Mouse (Mus musculus) forebrain, embryonic 10.5 days (tissue): ENCODE data around the gene Ddn. TPM values are rescaled to one million over a fixed set of nuclear protein-coding genes. Genes with fewer than 3 reads are reported as not detected.

Source experiments
- DNase-seq: peaks from one replicate; pipeline ENCODE4 v3.0.0-alpha.2; 2017; ENCODE audit warnings: low spot score; ENCODE audit errors: extremely low spot score
- H3K27ac ChIP-seq: fragments of 300-500 bp; sonication (generic); 2 replicates; pipeline ENCODE4 v1.5.1; 2016; ENCODE audit warnings: mild to moderate bottlenecking
- H3K27me3 ChIP-seq: fragments of 300-500 bp; sonication (generic); 2 replicates; pipeline ENCODE4 v1.6.1; 2016; ENCODE audit warnings: mild to moderate bottlenecking; ENCODE audit not compliant: poor library complexity, severe bottlenecking
- H3K36me3 ChIP-seq: fragments of 300-500 bp; sonication (generic); replicated peaks from 2 replicates; pipeline ENCODE4 v1.6.1; 2016; ENCODE audit warnings: mild to moderate bottlenecking, moderate library complexity
- H3K4me1 ChIP-seq: fragments of 300-500 bp; sonication (generic); 2 replicates; pipeline ENCODE4 v1.6.1; 2016
- H3K4me3 ChIP-seq: fragments of 300-500 bp; sonication (generic); 2 replicates; pipeline ENCODE4 v1.5.1; 2016; ENCODE audit warnings: mild to moderate bottlenecking, moderate library complexity
- H3K9me3 ChIP-seq: fragments of 300-500 bp; sonication (generic); 2 replicates; pipeline ENCODE4 v1.6.1; 2016; ENCODE audit warnings: mild to moderate bottlenecking, moderate library complexity
- WGBS: fragments of 180-500 bp; shearing (Covaris S2); methylation state at CpG from one replicate; pipeline ENCODE4 v1.1.7; 2016; 5-methylcytosine and 5-hydroxymethylcytosine counted together
- polyA plus RNA-seq: library from polyadenylated mRNA; unstranded; fragments of >200 nt; fragmentation: Nextera tagmentation; extraction: Ambion mirVana; gene quantifications from 2 replicates; pipeline ENCODE4 v1.2.1, GENCODE M21; 2016

Ddn gene
- polyA plus RNA-seq, 1 experiment from 2014 or later, result 0.10 TPM

GRCm38 (mm10) chr15:98789661-98790535 is 19.4 kb downstream of the Ddn start, which contains the start of gene Wnt1:
TSS of gene Wnt1 (plus strand) at chr15:98789857.
- 2% methylated on average over 51 of the region's 51 CpGs for WGBS
- Histone ChIP-seq H3K36me3 (no peaks in the 10 kb centered on the region), H3K4me1 (peaks cover 46% of the 10 kb centered on the region), H3K27me3 (peaks cover 100% of the 10 kb centered on the region), H3K9me3 (no peaks in the 10 kb centered on the region; the same call in 1 of the 2 replicates), H3K27ac (0 out of 2 replicates have a peak within 1 kb of the TSS, but pooled peaks have one; percentile 30), H3K4me3 (peak within 1 kb of the TSS; percentile 31)
- DNase-seq, result peak; percentile 67

GRCm38 (mm10) chr15:98788972-98789660 is 20.2 kb downstream of the Ddn start:
- H3K36me3 ChIP-seq, result no peaks in the 10 kb centered on the region
- H3K9me3 ChIP-seq, result no peaks in the 10 kb centered on the region; the same call in 1 of the 2 replicates
- H3K27me3 ChIP-seq, result peaks cover 100% of the 10 kb centered on the region
- DNase-seq, result no peak
- H3K4me1 ChIP-seq, result peaks cover 42% of the 10 kb centered on the region
- 12% methylated on average over 24 of the region's 24 CpGs for WGBS
- H3K4me3 ChIP-seq, result peak overlapping the region; percentile 31
- H3K27ac ChIP-seq, result 0 out of 2 replicates have a peak overlapping the region, but pooled peaks have one; percentile 30

GRCm38 (mm10) chr15:98787930-98788329 is 21.4 kb downstream of the Ddn start:
- 44% methylated on average over 4 of the region's 4 CpGs for WGBS
- peaks cover 35% of the 10 kb centered on the region for H3K4me1 ChIP-seq
- H3K27me3 ChIP-seq, result peaks cover 98% of the 10 kb centered on the region
- no peaks in the 10 kb centered on the region for H3K36me3 ChIP-seq
- no peaks in the 10 kb centered on the region; the same call in 1 of the 2 replicates for H3K9me3 ChIP-seq
- H3K27ac ChIP-seq, result no peak overlapping the region
- no peak for DNase-seq
- no peak overlapping the region for H3K4me3 ChIP-seq

- Histone ChIP-seq H3K27ac (no peak overlapping the region), H3K4me1 (peaks cover 14% of the 10 kb centered on the region), H3K27me3 (peaks cover 98% of the 10 kb centered on the region), H3K36me3 (no peaks in the 10 kb centered on the region), H3K4me3 (no peak overlapping the region), H3K9me3 (no peaks in the 10 kb centered on the region; the same call in 1 of the 2 replicates)
- DNase-seq, result no peak
- WGBS, result 43% methylated on average over 7 of the region's 7 CpGs
Observed at GRCm38 (mm10) chr15:98785744-98786143, 23.5 kb downstream of the Ddn start.

GRCm38 (mm10) chr15:98781166-98781565 is 28.1 kb downstream of the Ddn start:
- Histone ChIP-seq H3K36me3 (no peaks in the 10 kb centered on the region), H3K27ac (no peak overlapping the region), H3K9me3 (no peaks in the 10 kb centered on the region; the same call in 1 of the 2 replicates), H3K4me1 (peaks cover 37% of the 10 kb centered on the region), H3K4me3 (no peak overlapping the region), H3K27me3 (peaks cover 98% of the 10 kb centered on the region)
- DNase-seq, result no peak
- WGBS, result 29% methylated on average over 6 of the region's 6 CpGs

GRCm38 (mm10) chr15:98780573-98780972 is 28.7 kb downstream of the Ddn start:
- no peak overlapping the region for H3K27ac ChIP-seq
- no peaks in the 10 kb centered on the region for H3K36me3 ChIP-seq
- H3K9me3 ChIP-seq, result no peaks in the 10 kb centered on the region; the same call in 1 of the 2 replicates
- peaks cover 43% of the 10 kb centered on the region for H3K4me1 ChIP-seq
- peak; percentile 39 for DNase-seq
- H3K4me3 ChIP-seq, result no peak overlapping the region; the same call in 1 of the 2 replicates
- WGBS, result 0% methylated on average over 13 of the region's 13 CpGs
- peaks cover 98% of the 10 kb centered on the region for H3K27me3 ChIP-seq

- WGBS, result under 1% methylated on average over 8 of the region's 8 CpGs
- DNase-seq, result no peak
Observed at GRCm38 (mm10) chr15:98780075-98780474, 29.2 kb downstream of the Ddn start.

GRCm38 (mm10) chr15:98778806-98779205 is 30.5 kb downstream of the Ddn start:
- Histone ChIP-seq H3K4me3 (no peak overlapping the region), H3K27me3 (peaks cover 98% of the 10 kb centered on the region), H3K27ac (no peak overlapping the region), H3K36me3 (no peaks in the 10 kb centered on the region), H3K9me3 (no peaks in the 10 kb centered on the region), H3K4me1 (peaks cover 50% of the 10 kb centered on the region)
- 2% methylated on average over 11 of the region's 11 CpGs for WGBS
- no peak for DNase-seq

More at GRCm38 (mm10) chr15:98780075-98780474, 29.2 kb downstream of the Ddn start:
- Histone ChIP-seq H3K36me3 (no peaks in the 10 kb centered on the region), H3K4me1 (peaks cover 45% of the 10 kb centered on the region), H3K4me3 (no peak overlapping the region), H3K27ac (no peak overlapping the region), H3K27me3 (peaks cover 98% of the 10 kb centered on the region), H3K9me3 (no peaks in the 10 kb centered on the region)

GRCm38 (mm10) chr15:98778191-98778770 is 31.0 kb downstream of the Ddn start:
- H3K27ac ChIP-seq, result no peak overlapping the region
- peak overlapping the region; percentile 30 for H3K4me3 ChIP-seq
- no peaks in the 10 kb centered on the region for H3K36me3 ChIP-seq
- peaks cover 100% of the 10 kb centered on the region for H3K27me3 ChIP-seq
- peaks cover 51% of the 10 kb centered on the region for H3K4me1 ChIP-seq
- under 1% methylated on average over 25 of the region's 25 CpGs for WGBS
- H3K9me3 ChIP-seq, result no peaks in the 10 kb centered on the region
- peak; percentile 41 for DNase-seq

- Histone ChIP-seq H3K27me3 (peaks cover 100% of the 10 kb centered on the region), H3K36me3 (no peaks in the 10 kb centered on the region), H3K4me3 (peak within 1 kb of the TSS; percentile 30), H3K9me3 (no peaks in the 10 kb centered on the region), H3K4me1 (peaks cover 54% of the 10 kb centered on the region), H3K27ac (no peak within 1 kb of the TSS)
- 1% methylated on average over 33 of the region's 33 CpGs for WGBS
- DNase-seq, result no peak
Observed at GRCm38 (mm10) chr15:98777762-98778161, 31.5 kb downstream of the Ddn start, which contains the start of gene Wnt10b. TSS of gene Wnt10b (minus strand) at chr15:98778150.

- under 1% methylated on average over 19 of the region's 19 CpGs for WGBS
- Histone ChIP-seq H3K27me3 (peaks cover 100% of the 10 kb centered on the region), H3K4me1 (peaks cover 60% of the 10 kb centered on the region)
Observed at GRCm38 (mm10) chr15:98777005-98777616, 32.2 kb downstream of the Ddn start.

More at GRCm38 (mm10) chr15:98777005-98777616, 32.2 kb downstream of the Ddn start:
- peak overlapping the region; percentile 37; the same call in 1 of the 2 replicates for H3K4me3 ChIP-seq
- no peaks in the 10 kb centered on the region for H3K36me3 ChIP-seq
- peak; percentile 39 for DNase-seq
- no peaks in the 10 kb centered on the region for H3K9me3 ChIP-seq
- H3K27ac ChIP-seq, result no peak overlapping the region
